Mouse (Mus musculus): Measurements from ENCODE around the gene C1qtnf5.
A peak's percentile ranks its signal among the peaks of the same experiment; 100 is the strongest.

The C1qtnf5 gene

GRCm38 (mm10) chr9:44078955-44079756, 27.9 kb upstream of the C1qtnf5 start:
- DNase-seq (ENCODE audit: low spot score in 2 of 2): peak; percentile 90 to 91

- no peak for DNase-seq (ENCODE audit: low spot score in 2 of 2)
Observed at GRCm38 (mm10) chr9:44079997-44080780, 26.9 kb upstream of the C1qtnf5 start.

GRCm38 (mm10) chr9:44080953-44081352, 26.1 kb upstream of the C1qtnf5 start:
- no peak for DNase-seq (ENCODE audit: low spot score in 2 of 2)

GRCm38 (mm10) chr9:44081581-44081980, 25.5 kb upstream of the C1qtnf5 start:
- no peak for DNase-seq (ENCODE audit: low spot score in 2 of 2)

- no peak for DNase-seq (ENCODE audit: low spot score in 2 of 2)
Observed at GRCm38 (mm10) chr9:44082266-44082665, 24.8 kb upstream of the C1qtnf5 start.

GRCm38 (mm10) chr9:44083392-44084121, 23.5 kb upstream of the C1qtnf5 start:
- peak in 1 of 2 experiments; percentile 63 for DNase-seq (ENCODE audit: low spot score in 2 of 2)

GRCm38 (mm10) chr9:44084236-44084635, 22.8 kb upstream of the C1qtnf5 start:
- DNase-seq (ENCODE audit: low spot score in 2 of 2): no peak

GRCm38 (mm10) chr9:44084659-44085229, 22.3 kb upstream of the C1qtnf5 start:
- peak; percentile 93 to 95 for DNase-seq (ENCODE audit: low spot score in 2 of 2)

GRCm38 (mm10) chr9:44085276-44085675, 21.8 kb upstream of the C1qtnf5 start:
- DNase-seq (ENCODE audit: low spot score in 2 of 2): no peak

GRCm38 (mm10) chr9:44085741-44086665, 21.0 kb upstream of the C1qtnf5 start:
- peak; percentile 85 to 86 for DNase-seq (ENCODE audit: low spot score in 2 of 2)

GRCm38 (mm10) chr9:44086960-44087359, 20.1 kb upstream of the C1qtnf5 start:
- DNase-seq (ENCODE audit: low spot score in 2 of 2): no peak

GRCm38 (mm10) chr9:44087761-44088455, 19.1 kb upstream of the C1qtnf5 start:
- DNase-seq (ENCODE audit: low spot score in 2 of 2): peak; percentile 75

- DNase-seq (ENCODE audit: low spot score in 2 of 2): peak in 1 of 2 experiments; percentile 42
Observed at GRCm38 (mm10) chr9:44088877-44089608, 18.0 kb upstream of the C1qtnf5 start.

- DNase-seq (ENCODE audit: low spot score in 2 of 2): peak; percentile 65 to 67
Observed at GRCm38 (mm10) chr9:44093612-44094503, 13.2 kb upstream of the C1qtnf5 start.

- no peak for DNase-seq (ENCODE audit: low spot score in 2 of 2)
Observed at GRCm38 (mm10) chr9:44094737-44095136, 12.3 kb upstream of the C1qtnf5 start.

- no peak for DNase-seq (ENCODE audit: low spot score in 2 of 2)
Observed at GRCm38 (mm10) chr9:44095781-44096180, 11.3 kb upstream of the C1qtnf5 start.

- DNase-seq (ENCODE audit: low spot score in 2 of 2): peak in 1 of 2 experiments; percentile 56
Observed at GRCm38 (mm10) chr9:44096536-44096935, 10.5 kb upstream of the C1qtnf5 start.

- no peak for DNase-seq (ENCODE audit: low spot score in 2 of 2)
Observed at GRCm38 (mm10) chr9:44101490-44101889, 5.6 kb upstream of the C1qtnf5 start, which contains the start of gene Mfrp. TSS of gene Mfrp (plus strand) at chr9:44101729.
